Mouse (Mus musculus) heart, embryonic 14.5 days (tissue): ENCODE data around the gene Rela. TPM values are rescaled to one million over a fixed set of nuclear protein-coding genes. Genes with fewer than 3 reads are reported as not detected.

ENCODE experiments used
- ATAC-seq: fragments of 200-750 bp; cut with Nextera tagmentation; 2 replicates; pipeline ENCODE4 v1.8.0; 2017; ENCODE audit warnings: low read depth, moderate TSS enrichment; ENCODE audit not compliant: insufficient number of reproducible peaks, insufficient read depth, low FRiP score
- H3K27ac ChIP-seq, 2 experiments: fragments of 200-500 bp in 1 of 2; fragments of 300-500 bp in 1 of 2; sonication (generic) in 1 of 2; replicated peaks in 1 of 2; 2 replicates each; pipeline ENCODE4 v1.5.1; 2012 to 2014; ENCODE audit warnings: low read depth in 2 of 2, low read length in 2 of 2, control low read depth in 1 of 2, mild to moderate bottlenecking in 1 of 2, mixed read lengths in 1 of 2; ENCODE audit not compliant: control insufficient read depth in 1 of 2, insufficient read depth in 1 of 2
- H3K27me3 ChIP-seq: fragments of 300-500 bp; sonication (generic); 2 replicates; pipeline ENCODE4 v1.6.1; 2014; ENCODE audit warnings: mild to moderate bottlenecking, low read length, control low read depth; ENCODE audit not compliant: control insufficient read depth, insufficient read depth
- H3K36me3 ChIP-seq: fragments of 300-500 bp; sonication (generic); 2 replicates; pipeline ENCODE4 v1.6.1; 2014; ENCODE audit warnings: mild to moderate bottlenecking, control low read depth, low read length, mixed read lengths; ENCODE audit not compliant: control insufficient read depth, insufficient read depth
- H3K4me1 ChIP-seq, 2 experiments: fragments of 200-500 bp in 1 of 2; fragments of 300-500 bp in 1 of 2; sonication (generic) in 1 of 2; 2 replicates each; pipeline ENCODE4 v1.6.1; 2012 to 2014; ENCODE audit warnings: low read length in 2 of 2, control low read depth in 1 of 2, mixed read lengths in 1 of 2; ENCODE audit not compliant: control insufficient read depth in 2 of 2, insufficient read depth in 2 of 2
- H3K4me2 ChIP-seq: fragments of 300-500 bp; sonication (generic); 2 replicates; pipeline ENCODE4 v1.6.1; 2014; ENCODE audit warnings: mild to moderate bottlenecking, low read length
- H3K4me3 ChIP-seq, 2 experiments: fragments of 200-500 bp in 1 of 2; fragments of 300-500 bp in 1 of 2; sonication (generic) in 1 of 2; 2 replicates each; pipeline ENCODE4 v1.5.1; 2012 to 2014; ENCODE audit warnings: low read length in 2 of 2, mild to moderate bottlenecking in 2 of 2, control low read depth in 1 of 2, low read depth in 1 of 2, moderate library complexity in 1 of 2; ENCODE audit not compliant: control insufficient read depth in 1 of 2, insufficient read depth in 1 of 2
- H3K9ac ChIP-seq: fragments of 300-500 bp; sonication (generic); 2 replicates; pipeline ENCODE4 v1.6.1; 2014; ENCODE audit warnings: mild to moderate bottlenecking, low read length
- H3K9me3 ChIP-seq: fragments of 300-500 bp; sonication (generic); 2 replicates; pipeline ENCODE4 v1.6.1; 2016; ENCODE audit warnings: low read length, control low read depth; ENCODE audit not compliant: control insufficient read depth
- WGBS: fragments of 180-500 bp; shearing (Covaris S2); extraction: QIAGEN DNeasy Blood & Tissue Kit; methylation state at CpG from one replicate; pipeline ENCODE4 v1.1.7; 2014; 5-methylcytosine and 5-hydroxymethylcytosine counted together
- polyA plus RNA-seq: library from polyadenylated mRNA; unstranded; fragments of >200 nt; fragmentation: Nextera tagmentation; extraction: Ambion mirVana; gene quantifications from 2 replicates; pipeline ENCODE4 v1.2.1, GENCODE M21; 2014

The Rela gene
- polyA plus RNA-seq, 1 experiment from 2014 or later, result 36.9 TPM

GRCm38 (mm10) chr19:5648401-5649297, 11.4 kb downstream of the Rela start:
- Histone ChIP-seq H3K9ac (peak overlapping the region; percentile 67), H3K4me3 (peak overlapping the region; percentile 27 to 33), H3K4me1 (peaks cover 13 to 15% of the 10 kb centered on the region in 2 experiments), H3K9me3 (no peaks in the 10 kb centered on the region), H3K27me3 (no peaks in the 10 kb centered on the region), H3K27ac (peak overlapping the region; percentile 59 to 69), H3K4me2 (peak overlapping the region; percentile 65), H3K36me3 (peaks cover 77% of the 10 kb centered on the region)
- ATAC-seq, result peak; percentile 84
- 9% methylated on average over 26 of the region's 26 CpGs for WGBS

DNA sequence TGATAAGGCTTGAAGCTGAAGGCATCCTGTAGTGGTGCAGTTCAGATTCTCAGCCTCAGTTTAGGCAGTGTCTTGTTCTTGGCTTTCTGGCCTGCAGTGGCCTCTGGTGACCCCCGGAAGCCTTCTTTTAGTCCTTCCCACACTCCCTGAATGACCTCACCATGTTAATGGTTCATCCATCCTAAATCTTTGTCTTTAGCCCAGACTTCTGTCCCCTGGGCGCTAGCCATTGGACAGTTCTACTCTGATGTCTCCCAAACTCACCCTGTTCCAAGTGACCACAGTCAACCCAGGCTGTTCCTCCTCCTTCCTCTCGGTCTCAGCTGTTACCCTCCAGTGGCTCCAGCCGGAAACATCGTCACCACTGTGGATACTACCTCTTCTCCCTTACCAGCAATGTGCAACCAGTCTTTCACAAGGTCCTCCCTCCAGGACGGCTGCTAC, 12.0 kb downstream of the Rela start:
- 56% methylated on average over 6 of the region's 6 CpGs for WGBS
- ATAC-seq, result peak; percentile 7; the same call in 1 of the 2 replicates

DNA sequence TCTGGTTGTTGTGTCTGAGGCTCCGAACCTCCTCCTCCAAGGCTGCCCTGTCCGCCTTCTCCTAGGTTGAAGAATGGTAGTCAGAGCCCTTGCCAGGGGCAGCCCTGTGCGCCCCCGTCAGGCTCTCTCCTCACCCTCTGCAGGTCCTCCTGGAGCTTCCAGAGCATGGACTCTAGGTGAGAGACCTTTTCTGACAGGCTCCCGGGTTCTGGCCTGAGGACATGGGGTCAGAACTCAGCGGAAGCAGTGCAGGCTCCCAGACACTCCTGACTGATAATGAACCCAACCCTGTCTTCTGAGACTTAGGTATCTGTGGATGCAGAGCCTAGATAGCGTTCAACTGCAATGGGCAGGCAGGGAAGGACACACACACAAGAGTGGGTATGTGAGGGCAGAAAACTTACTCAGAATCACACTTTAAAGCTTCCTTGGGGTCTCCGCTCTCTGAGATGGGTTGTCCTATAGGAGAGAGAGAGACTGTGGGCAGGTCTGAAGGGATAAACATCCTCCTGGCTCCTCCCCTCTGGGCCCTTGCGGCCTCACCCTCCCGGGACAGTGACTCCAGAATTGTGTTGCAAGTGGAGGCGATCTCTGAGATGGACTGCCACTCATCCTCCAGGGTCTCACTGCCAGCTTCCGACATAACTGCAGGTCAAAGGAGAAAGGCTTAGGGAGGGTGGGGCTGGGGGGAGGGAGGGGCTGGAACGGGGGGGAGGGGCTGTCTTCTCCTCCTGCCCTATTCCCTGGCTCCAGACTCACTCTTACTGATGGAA, 14.4 kb downstream of the Rela start:
- H3K4me2 ChIP-seq, result no peak overlapping the region
- H3K4me3 ChIP-seq, result no peak overlapping the region
- H3K27ac ChIP-seq, result no peak overlapping the region
- no peak for ATAC-seq
- no peaks in the 10 kb centered on the region for H3K9me3 ChIP-seq
- 66% methylated on average over 12 of the region's 13 CpGs for WGBS
- H3K9ac ChIP-seq, result no peak overlapping the region
- peaks cover 20 to 26% of the 10 kb centered on the region in 2 experiments for H3K4me1 ChIP-seq
- peaks cover 76% of the 10 kb centered on the region for H3K36me3 ChIP-seq
- peaks cover 17% of the 10 kb centered on the region for H3K27me3 ChIP-seq

More for the DNA sequence above, 12.0 kb downstream of the Rela start:
- Histone ChIP-seq H3K9me3 (no peaks in the 10 kb centered on the region), H3K9ac (peak overlapping the region; percentile 67), H3K4me1 (peaks cover 13 to 20% of the 10 kb centered on the region in 2 experiments), H3K4me2 (peak overlapping the region; percentile 65), H3K27ac (peak overlapping the region; percentile 59 to 69), H3K4me3 (peak overlapping the region; percentile 27 to 33), H3K36me3 (peaks cover 77% of the 10 kb centered on the region), H3K27me3 (peaks cover 3% of the 10 kb centered on the region; the same call in 1 of the 2 replicates)

- H3K4me2 ChIP-seq, result no peak overlapping the region
- peaks cover 17% of the 10 kb centered on the region for H3K27me3 ChIP-seq
- no peak for ATAC-seq
- H3K4me1 ChIP-seq, result peaks cover 20 to 26% of the 10 kb centered on the region in 2 experiments
- H3K9me3 ChIP-seq, result no peaks in the 10 kb centered on the region
- H3K27ac ChIP-seq, result no peak overlapping the region
- H3K36me3 ChIP-seq, result peaks cover 74% of the 10 kb centered on the region
- no peak overlapping the region for H3K4me3 ChIP-seq
- 82% methylated on average over 6 of the region's 6 CpGs for WGBS
- no peak overlapping the region for H3K9ac ChIP-seq
Observed at GRCm38 (mm10) chr19:5652570-5652969, 15.3 kb downstream of the Rela start.

GRCm38 (mm10) chr19:5653969-5654719, 16.9 kb downstream of the Rela start:
- peaks cover 85% of the 10 kb centered on the region for H3K36me3 ChIP-seq
- H3K27me3 ChIP-seq, result peaks cover 17% of the 10 kb centered on the region
- 25% methylated on average over 62 of the region's 62 CpGs for WGBS
- H3K4me2 ChIP-seq, result peak overlapping the region; percentile 76
- H3K9ac ChIP-seq, result peak overlapping the region; percentile 62
- no peak overlapping the region for H3K27ac ChIP-seq
- no peaks in the 10 kb centered on the region for H3K9me3 ChIP-seq
- ATAC-seq, result no peak; the same call in 1 of the 2 replicates
- H3K4me1 ChIP-seq, result peaks cover 12 to 17% of the 10 kb centered on the region in 2 experiments
- peak overlapping the region; percentile 19 to 40 for H3K4me3 ChIP-seq

DNA sequence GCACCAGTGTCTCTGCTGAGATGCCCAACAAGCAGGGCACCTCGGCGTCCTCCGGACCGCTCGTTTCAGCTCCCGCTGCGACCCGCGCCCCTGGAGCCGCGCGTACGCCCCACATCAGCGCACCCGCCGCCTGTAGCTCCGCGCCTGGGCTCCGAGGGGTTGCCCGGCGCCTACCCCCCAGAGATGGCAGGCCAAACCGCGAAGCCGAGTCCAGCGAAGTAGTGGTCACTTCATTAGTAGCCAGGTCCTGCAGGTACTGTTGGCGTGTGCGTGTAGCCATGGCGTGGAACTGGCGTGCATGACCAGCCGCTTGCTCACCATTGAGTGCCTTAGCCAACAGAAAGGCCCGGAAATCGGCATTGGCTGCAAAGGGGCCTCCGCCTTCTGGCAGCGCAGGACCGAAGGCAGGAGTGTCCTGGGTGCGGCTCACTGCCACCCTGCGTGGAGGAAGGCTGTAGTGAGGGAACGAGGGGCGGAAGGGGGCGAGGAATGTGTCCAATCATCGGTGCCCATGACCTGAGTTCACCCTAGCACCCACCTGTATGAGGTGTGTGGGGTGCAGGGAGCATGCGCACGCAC, 17.5 kb downstream of the Rela start:
- peaks cover 17% of the 10 kb centered on the region for H3K27me3 ChIP-seq
- no peaks in the 10 kb centered on the region for H3K9me3 ChIP-seq
- no peak for ATAC-seq
- peaks cover 89% of the 10 kb centered on the region for H3K36me3 ChIP-seq
- H3K27ac ChIP-seq, result no peak overlapping the region
- H3K4me1 ChIP-seq, result peaks cover 6 to 11% of the 10 kb centered on the region in 2 experiments; a peak in 3 of 4 replicates
- H3K9ac ChIP-seq, result peak overlapping the region; percentile 62; the same call in 1 of the 2 replicates
- 34% methylated on average over 43 of the region's 43 CpGs for WGBS
- peak overlapping the region; percentile 19 to 40 for H3K4me3 ChIP-seq
- peak overlapping the region; percentile 76 for H3K4me2 ChIP-seq
